Mouse (Mus musculus) heart, adult 2 months (tissue): ENCODE results near the gene Bmp6.

Experiments used
- CTCF ChIP-seq: fragments of 200-600 bp; IDR thresholded peaks from 2 replicates; pipeline ENCODE4 v1.8.1; 2022; ENCODE audit warnings: antibody characterized with exemption, mild to moderate bottlenecking, moderate library complexity
- EP300 ChIP-seq: fragments of 200-500 bp; IDR thresholded peaks from 2 replicates; pipeline ENCODE4 v1.6.1; 2011; ENCODE audit warnings: low read depth, low read length, control low read depth; ENCODE audit not compliant: insufficient read depth
- POLR2A ChIP-seq: fragments of 200-500 bp; IDR thresholded peaks from 2 replicates; pipeline ENCODE4 v1.6.1; 2011; ENCODE audit warnings: mild to moderate bottlenecking, low read depth, low read length, control low read depth; ENCODE audit not compliant: insufficient read depth

GRCm38 (mm10) chr13:38379806-38380205, 34.9 kb downstream of the Bmp6 start:
- TF ChIP-seq CTCF (no peak), POLR2A (no peak), EP300 (no peak)
